Mouse (Mus musculus): ENCODE measurements at regions not wholly inside any gene's neighbourhood (a gene's known extent, or its start where the extent isn't known, plus 50 kb on each side); places are given as distances from the start of the nearest gene placed in this dataset.

DNA sequence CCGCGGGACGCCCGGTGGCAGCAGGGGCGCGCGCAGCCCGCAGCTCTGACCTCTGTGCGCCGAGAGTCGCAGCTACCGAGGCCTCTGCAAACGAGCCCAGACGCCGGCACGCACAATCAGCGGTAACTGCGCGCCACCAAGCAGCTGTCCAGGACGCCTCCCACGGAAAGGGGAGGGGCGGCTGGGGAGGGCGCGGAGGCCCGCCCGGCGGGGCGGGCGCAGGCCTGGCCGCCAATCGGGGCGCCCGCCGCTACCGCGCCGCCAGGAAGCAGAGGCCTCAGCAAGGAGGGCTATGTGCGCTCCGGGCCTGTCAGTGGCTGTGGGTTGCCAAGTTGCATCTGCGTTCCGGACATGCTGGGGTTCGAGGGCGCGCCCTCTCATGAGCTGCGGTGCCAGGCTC is 613.3 kb upstream of the Ywhaq start:
- peak; percentile 79 for ATAC-seq

- peak; percentile 10 for ATAC-seq
Measured at GRCm38 (mm10) chr12:22030263-22030662, 612.8 kb upstream of the Ywhaq start.

Data from inflammation-experienced regulatory T-cells, adult 6 months (primary cell).